Mouse (Mus musculus) mesoderm, embryonic 11.5 days (tissue): ENCODE measurements around the gene Dgkg.

Experiments
- DNase-seq: peaks from one replicate; pipeline ENCODE4 v3.0.0-alpha.2; 2012; ENCODE audit warnings: low read depth, low spot score

Gene Dgkg

GRCm38 (mm10) chr16:22439499-22440177 lies 217.4 kb downstream of the Dgkg start, which contains the start of gene Etv5:
Gene Etv5, minus strand, starts transcription at chr16:22439719.
- DNase-seq = peak; percentile 99

DNA sequence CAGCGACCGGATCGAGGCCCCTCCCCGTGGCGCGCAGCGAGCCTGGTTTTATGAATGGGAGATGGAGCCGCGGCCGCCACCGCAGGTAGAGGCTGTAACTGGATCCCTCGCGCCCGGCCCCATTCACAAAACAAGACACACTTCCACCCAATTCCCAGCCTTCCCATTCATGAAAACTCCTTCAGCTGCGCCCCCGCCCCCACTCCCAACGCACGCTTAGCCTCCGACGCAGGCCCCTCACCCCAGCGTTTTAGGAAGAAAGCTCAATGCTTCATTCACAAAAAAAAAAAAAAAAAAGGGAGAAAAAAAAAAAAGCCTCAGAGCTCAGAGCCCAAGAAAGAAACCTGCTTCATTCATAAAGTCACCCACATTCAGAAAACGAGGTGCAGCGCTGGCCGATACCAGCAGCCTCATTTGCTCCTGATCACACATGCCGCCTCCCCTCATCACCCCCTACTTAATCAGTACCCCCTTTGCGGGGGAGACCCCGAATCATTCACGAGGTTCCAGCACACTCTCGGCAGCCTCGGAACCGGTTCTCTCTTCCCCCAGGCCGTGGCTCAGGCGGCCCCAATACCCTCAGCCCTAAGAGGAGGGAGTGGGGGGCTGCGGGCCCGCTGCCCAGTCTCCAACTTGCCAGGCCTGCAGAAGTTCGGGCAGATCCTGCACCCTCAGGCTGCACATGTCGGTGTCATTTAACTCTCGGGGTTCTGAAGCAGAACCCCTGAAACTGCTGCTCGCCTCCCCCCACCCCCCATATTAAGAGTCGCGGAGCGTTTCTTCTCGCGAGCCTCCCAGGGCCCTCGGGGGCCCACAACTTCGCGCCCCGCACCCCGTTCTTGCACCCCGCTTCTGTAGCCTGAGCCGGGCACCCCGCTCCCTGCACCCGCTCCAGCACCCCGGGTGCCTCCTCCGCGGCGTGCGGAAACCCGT lies 218.3 kb downstream of the Dgkg start:
- DNase-seq = peak; percentile 89

GRCm38 (mm10) chr16:22436106-22436505 lies 220.9 kb downstream of the Dgkg start:
- DNase-seq = no peak

- DNase-seq = no peak
Observed at GRCm38 (mm10) chr16:22434530-22434929, 222.5 kb downstream of the Dgkg start.

DNA sequence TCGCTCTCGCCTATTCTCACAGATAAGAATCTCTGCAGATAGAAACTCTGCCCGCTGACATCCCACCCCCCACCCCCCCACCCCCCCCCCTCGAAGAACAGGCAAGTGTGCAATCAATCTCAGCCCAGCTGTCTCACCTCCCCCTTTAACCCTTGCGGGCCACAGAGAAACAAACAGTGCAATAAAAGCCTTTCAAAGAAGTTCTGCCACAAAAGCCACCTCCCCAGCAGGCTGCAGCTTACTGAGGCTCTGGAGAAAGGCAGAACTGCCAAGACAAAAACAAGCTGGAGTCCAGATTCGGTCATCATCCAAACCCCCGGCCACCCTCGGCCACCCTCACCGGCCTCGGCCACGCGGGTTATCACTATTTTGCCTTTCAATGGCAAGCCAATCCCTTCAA lies 223.1 kb downstream of the Dgkg start:
- peak; percentile 41 for DNase-seq

DNA sequence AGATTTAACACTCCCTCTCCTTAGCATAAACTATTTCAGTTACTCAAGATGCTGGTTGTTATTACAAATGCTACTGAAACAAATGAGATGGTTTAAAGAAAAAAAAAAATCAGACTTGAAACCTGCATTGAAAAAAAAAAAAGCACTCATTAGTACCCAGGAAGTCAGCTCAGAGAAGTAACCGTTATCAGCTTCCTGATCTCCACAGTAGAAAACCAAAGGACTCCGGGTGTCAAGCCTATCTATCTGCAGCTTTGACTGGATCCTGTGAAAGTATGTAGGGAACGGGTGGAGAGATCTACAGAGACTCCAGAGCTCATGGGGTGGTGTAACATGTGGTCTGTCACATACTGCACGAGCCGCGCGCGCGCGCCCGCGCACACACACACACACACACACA lies 225.2 kb downstream of the Dgkg start:
- DNase-seq = no peak

DNA sequence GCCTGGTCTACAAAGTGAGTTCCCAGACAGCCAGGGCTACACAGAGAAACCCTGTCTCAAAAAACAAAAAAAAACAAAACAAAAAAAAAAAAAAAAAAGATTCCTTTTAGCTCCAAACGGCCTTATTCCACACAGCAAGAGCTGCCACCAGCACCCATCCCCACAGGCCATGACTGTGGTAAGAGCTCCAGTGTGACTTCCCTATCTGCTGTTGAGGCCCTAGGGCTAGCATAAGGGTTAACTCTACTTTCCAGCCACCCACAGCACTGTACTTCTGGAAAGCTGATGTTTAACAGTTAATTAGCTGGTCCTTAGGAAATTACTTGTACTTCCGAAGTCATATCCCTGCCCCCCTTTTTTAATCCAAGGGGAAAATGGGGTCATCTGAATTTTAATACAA lies 225.7 kb downstream of the Dgkg start:
- no peak for DNase-seq

DNA sequence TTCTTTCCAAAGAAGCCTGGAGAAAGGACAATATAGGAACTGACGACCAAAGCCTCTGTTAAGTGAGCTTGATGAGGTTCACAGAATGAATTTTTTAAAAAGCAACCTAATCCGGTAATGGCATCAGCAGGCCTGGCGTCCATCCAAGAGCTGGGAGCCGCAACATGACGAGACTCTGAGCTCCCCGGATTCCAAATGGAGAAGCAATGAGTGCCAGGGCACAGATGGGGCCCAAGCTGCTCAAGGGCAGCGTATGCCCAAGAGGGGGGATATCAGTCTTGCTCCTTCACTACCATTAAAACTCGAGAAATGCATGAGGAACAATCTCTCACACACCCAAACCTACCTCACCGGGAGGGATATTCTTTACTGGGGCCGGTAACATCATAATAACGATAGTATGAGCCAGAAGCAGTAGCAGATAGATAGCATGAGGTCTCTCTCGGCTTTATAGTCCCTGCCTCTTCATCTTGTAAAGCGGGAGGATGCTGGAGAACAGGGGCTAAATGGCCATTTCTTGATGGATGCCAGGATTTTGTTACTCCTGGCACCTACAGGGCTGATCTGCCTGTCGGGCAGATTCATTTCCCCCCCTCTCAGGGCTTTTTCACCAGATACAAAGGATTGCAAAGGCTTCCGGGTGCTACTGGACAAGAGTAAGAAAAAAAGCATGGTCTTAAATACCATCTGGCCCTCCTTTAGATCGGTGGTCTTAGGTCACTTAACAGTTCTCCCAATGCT lies 226.6 kb downstream of the Dgkg start:
- no peak for DNase-seq

DNA sequence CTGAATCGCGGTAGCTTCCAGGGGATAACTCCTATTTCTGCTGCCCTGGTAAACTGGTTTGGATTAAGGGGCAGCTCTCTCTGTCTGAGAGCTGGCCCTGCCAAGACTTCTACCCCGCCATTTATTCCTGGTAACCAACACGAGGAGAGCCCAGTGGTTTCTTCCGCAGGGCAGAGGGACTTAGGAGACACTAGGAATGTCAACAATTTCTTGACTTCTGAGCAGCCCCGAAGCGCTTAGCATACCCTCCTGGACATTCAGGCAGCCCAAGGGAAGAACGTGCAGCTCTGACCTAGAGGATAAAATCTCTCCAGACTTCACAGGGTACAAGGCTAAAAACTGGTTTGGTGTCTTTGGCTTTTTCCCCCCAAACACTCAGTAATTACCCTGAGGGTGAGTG lies 227.6 kb downstream of the Dgkg start:
- DNase-seq = peak; percentile 59

DNA sequence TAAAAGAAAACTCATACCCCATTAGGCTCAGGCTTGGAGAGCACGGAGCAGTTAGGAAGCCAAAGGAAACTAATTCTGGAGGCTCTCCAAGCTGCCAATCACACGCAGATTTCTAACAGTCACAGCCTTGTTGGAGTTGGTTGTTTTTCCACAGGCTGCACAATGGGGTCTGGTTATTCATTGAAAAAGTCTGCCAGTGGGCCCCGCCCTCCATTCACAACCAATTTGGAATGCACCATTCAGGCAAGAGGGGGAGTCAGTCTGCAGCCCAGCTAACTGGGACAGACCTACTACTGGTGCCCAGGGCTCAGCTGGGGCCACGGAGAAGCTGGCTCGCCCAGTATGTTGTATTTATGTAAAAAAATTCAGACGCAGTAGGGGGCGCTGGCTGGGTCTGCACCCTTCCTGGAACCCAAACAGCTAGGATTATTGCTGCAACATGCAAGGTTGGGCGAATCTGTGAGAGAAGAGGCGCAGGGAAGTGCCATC lies 228.1 kb downstream of the Dgkg start:
- peak; percentile 92 for DNase-seq

DNA sequence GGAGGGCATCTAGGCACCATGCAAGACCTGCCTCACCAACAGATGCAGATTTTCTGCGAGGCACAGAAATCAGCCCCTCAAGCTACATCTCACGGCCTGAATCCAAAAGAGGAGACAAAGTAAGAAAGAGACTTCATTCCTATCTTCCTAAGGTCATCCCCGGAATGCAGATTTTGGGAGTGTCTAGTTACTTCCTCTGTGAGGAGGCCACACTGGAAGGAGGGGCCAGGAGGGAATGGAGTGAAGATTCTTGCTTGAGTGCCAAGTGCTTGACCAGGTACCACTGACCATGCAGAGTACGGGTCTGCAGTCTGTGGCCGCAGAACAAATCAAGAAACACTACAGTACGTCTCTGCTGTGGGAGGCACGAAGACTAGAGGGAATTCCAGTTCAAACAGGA lies 230.2 kb downstream of the Dgkg start:
- no peak for DNase-seq

- DNase-seq = no peak
Observed at GRCm38 (mm10) chr16:22422256-22422655, 234.8 kb downstream of the Dgkg start.
